Mouse (Mus musculus): ENCODE results near the gene Vrk1. TPM values are rescaled to one million over a fixed set of nuclear protein-coding genes. Genes with fewer than 3 reads are reported as not detected.
A peak's percentile ranks its signal among the peaks of the same experiment; 100 is the strongest.

Vrk1 gene
- total RNA-seq, 2 experiments from 2014 or later = 15.2 to 16.8 TPM

- no peak for DNase-seq (ENCODE audit: low spot score in 2 of 2)
- intact Hi-C loops (cut with DNase I) = no loop called here
Measured at GRCm38 (mm10) chr12:106034267-106034666, 24.2 kb downstream of the Vrk1 start.

GRCm38 (mm10) chr12:106034761-106035160, 24.7 kb downstream of the Vrk1 start:
- intact Hi-C loops (cut with DNase I) = no loop called here
- DNase-seq (ENCODE audit: low spot score in 2 of 2) = no peak

GRCm38 (mm10) chr12:106040259-106040658, 30.2 kb downstream of the Vrk1 start:
- intact Hi-C loops (cut with DNase I) = no loop called here
- no peak for DNase-seq (ENCODE audit: low spot score in 2 of 2)

GRCm38 (mm10) chr12:106046143-106046795, 36.2 kb downstream of the Vrk1 start:
- no peak for DNase-seq (ENCODE audit: low spot score in 2 of 2)
- intact Hi-C loops (cut with DNase I) = no loop called here

GRCm38 (mm10) chr12:106052271-106052670, 42.2 kb downstream of the Vrk1 start:
- no peak for DNase-seq (ENCODE audit: low spot score in 2 of 2)
- intact Hi-C loops (cut with DNase I) = no loop called here

GRCm38 (mm10) chr12:106055799-106056198, 45.8 kb downstream of the Vrk1 start:
- DNase-seq (ENCODE audit: low spot score in 2 of 2) = peak; percentile 79 to 88
- intact Hi-C loops (cut with DNase I) = loop anchor here (2.0 kb wide), 1 partner anchor 219 kb away; no protein-coding TSS in a partner anchor

- DNase-seq (ENCODE audit: low spot score in 2 of 2) = no peak
- intact Hi-C loops (cut with DNase I) = no loop called here
Measured at GRCm38 (mm10) chr12:106059873-106060573, 50.0 kb downstream of the Vrk1 start.

- DNase-seq (ENCODE audit: low spot score in 2 of 2) = no peak
- intact Hi-C loops (cut with DNase I) = no loop called here
Measured at GRCm38 (mm10) chr12:106070434-106071155, 60.6 kb downstream of the Vrk1 start.

- intact Hi-C loops (cut with DNase I) = no loop called here
- DNase-seq (ENCODE audit: low spot score in 2 of 2) = no peak
Measured at GRCm38 (mm10) chr12:106071575-106072166, 61.6 kb downstream of the Vrk1 start.

- intact Hi-C loops (cut with DNase I) = no loop called here
Measured at GRCm38 (mm10) chr12:106074371-106075155, 64.5 kb downstream of the Vrk1 start.

GRCm38 (mm10) chr12:106076131-106076530, 66.1 kb downstream of the Vrk1 start:
- intact Hi-C loops (cut with DNase I) = no loop called here
- DNase-seq (ENCODE audit: low spot score in 2 of 2) = no peak

More at GRCm38 (mm10) chr12:106074371-106075155, 64.5 kb downstream of the Vrk1 start:
- no peak for DNase-seq (ENCODE audit: low spot score in 2 of 2)

- no peak for DNase-seq (ENCODE audit: low spot score in 2 of 2)
- intact Hi-C loops (cut with DNase I) = no loop called here
Measured at GRCm38 (mm10) chr12:106080511-106080910, 70.5 kb downstream of the Vrk1 start.

GRCm38 (mm10) chr12:106080945-106081747, 71.1 kb downstream of the Vrk1 start:
- intact Hi-C loops (cut with DNase I) = no loop called here
- DNase-seq (ENCODE audit: low spot score in 2 of 2) = peak in 1 of 2 experiments; percentile 20

GRCm38 (mm10) chr12:106081748-106082140, 71.7 kb downstream of the Vrk1 start:
- DNase-seq (ENCODE audit: low spot score in 2 of 2) = no peak
- intact Hi-C loops (cut with DNase I) = no loop called here

- intact Hi-C loops (cut with DNase I) = no loop called here
- no peak for DNase-seq (ENCODE audit: low spot score in 2 of 2)
Measured at GRCm38 (mm10) chr12:106082191-106082957, 72.3 kb downstream of the Vrk1 start.

- DNase-seq (ENCODE audit: low spot score in 2 of 2) = no peak
- intact Hi-C loops (cut with DNase I) = no loop called here
Measured at GRCm38 (mm10) chr12:106082958-106083381, 72.9 kb downstream of the Vrk1 start.

GRCm38 (mm10) chr12:106084126-106084525, 74.1 kb downstream of the Vrk1 start:
- intact Hi-C loops (cut with DNase I) = no loop called here
- DNase-seq (ENCODE audit: low spot score in 2 of 2) = no peak

GRCm38 (mm10) chr12:106094827-106095226, 84.8 kb downstream of the Vrk1 start:
- DNase-seq (ENCODE audit: low spot score in 2 of 2) = no peak
- intact Hi-C loops (cut with DNase I) = no loop called here
